Mouse (Mus musculus): ENCODE measurements around the gene Lcmt2.
A peak's percentile ranks its signal among the peaks of the same experiment; 100 is the strongest.

GRCm38 (mm10) chr2:121188530-121188929 lies 48.1 kb upstream of the Lcmt2 start:
- TF ChIP-seq CTCF (conservative IDR thresholded peaks at IDR 0.05; ENCODE audit: insufficient read depth, insufficient read length, low read depth, low read length) (0 out of 2 replicates have a peak, but pooled peaks have one; percentile 20), POLR2A (IDR thresholded peaks at IDR 0.05; ENCODE audit: low read depth, low read length) (no peak)
